Mouse (Mus musculus) liver, embryonic 14.5 days (tissue): ENCODE measurements at regions not wholly inside any gene's neighbourhood (a gene's known extent, or its start where the extent isn't known, plus 50 kb on each side); places are given as distances from the start of the nearest gene placed in this dataset.

Source experiments
- ATAC-seq: fragments of 200-750 bp; cut with Nextera tagmentation; 2 replicates; pipeline ENCODE4 v1.8.0; 2017; ENCODE audit warnings: moderate number of reproducible peaks, mild to moderate bottlenecking, moderate library complexity; ENCODE audit not compliant: insufficient read depth
- DNase-seq, 3 experiments: peaks; one replicate each; pipeline ENCODE4 v3.0.0-alpha.2; 2012 to 2013; ENCODE audit warnings: low read depth in 3 of 3, low spot score in 3 of 3
- H3K27ac ChIP-seq: fragments of 300-500 bp; sonication (generic); 2 replicates; pipeline ENCODE4 v1.5.1; 2014; ENCODE audit warnings: moderate library complexity, mild to moderate bottlenecking, control low read depth, inconsistent platforms
- H3K27me3 ChIP-seq: fragments of 300-500 bp; sonication (generic); 2 replicates; pipeline ENCODE4 v1.6.1; 2014; ENCODE audit warnings: mild to moderate bottlenecking, low read length, moderate library complexity; ENCODE audit not compliant: control insufficient read depth, insufficient read depth
- H3K36me3 ChIP-seq: fragments of 300-500 bp; sonication (generic); replicated peaks from 2 replicates; pipeline ENCODE4 v1.6.1; 2014; ENCODE audit warnings: low read depth; ENCODE audit not compliant: control insufficient read depth, insufficient read depth
- H3K4me1 ChIP-seq, 2 experiments: fragments of 200-500 bp in 1 of 2; fragments of 300-500 bp in 1 of 2; sonication (generic) in 1 of 2; replicated peaks; 2 replicates each; pipeline ENCODE4 v1.6.1; 2012 to 2014; ENCODE audit warnings: antibody characterized with exemption in 1 of 2, inconsistent platforms in 1 of 2, low read length in 1 of 2; ENCODE audit not compliant: control insufficient read depth in 2 of 2, insufficient read depth in 2 of 2
- H3K4me2 ChIP-seq: fragments of 300-500 bp; sonication (generic); 2 replicates; pipeline ENCODE4 v1.6.1; 2014; ENCODE audit warnings: low read depth, mild to moderate bottlenecking, control low read depth, moderate library complexity
- H3K4me3 ChIP-seq, 2 experiments: fragments of 200-500 bp in 1 of 2; fragments of 300-500 bp in 1 of 2; sonication (generic) in 1 of 2; 2 replicates each; pipeline ENCODE4 v1.5.1; 2012 to 2014; ENCODE audit warnings: low read depth in 2 of 2, low read length in 2 of 2, mild to moderate bottlenecking in 2 of 2, control low read depth in 1 of 2, inconsistent platforms in 1 of 2, moderate library complexity in 1 of 2; ENCODE audit not compliant: insufficient read depth in 1 of 2
- H3K9ac ChIP-seq: fragments of 300-500 bp; sonication (generic); replicated peaks from 2 replicates; pipeline ENCODE4 v1.6.1; 2014; ENCODE audit warnings: mild to moderate bottlenecking, control low read depth, moderate library complexity
- H3K9me3 ChIP-seq: fragments of 300-500 bp; sonication (generic); 2 replicates; pipeline ENCODE4 v1.6.1; 2016; ENCODE audit warnings: low read length, mixed read lengths; ENCODE audit not compliant: control insufficient read depth
- CTCF ChIP-seq: IDR thresholded peaks from 2 replicates; pipeline ENCODE4 v1.5.1; 2016; ENCODE audit warnings: antibody characterized with exemption, low read depth, control low read depth
- EP300 ChIP-seq: IDR thresholded peaks from 2 replicates; pipeline ENCODE4 v1.6.1; 2016; ENCODE audit warnings: antibody characterized with exemption, low read depth
- WGBS: fragments of 180-500 bp; shearing (Covaris S2); extraction: QIAGEN DNeasy Blood & Tissue Kit; methylation state at CpG from one replicate; pipeline ENCODE4 v1.1.7; 2014; ENCODE audit not compliant: insufficient replicate concordance; 5-methylcytosine and 5-hydroxymethylcytosine counted together

GRCm38 (mm10) chr15:51105359-51106008 lies 2779.2 kb upstream of the Gm7489 start:
- Histone ChIP-seq H3K4me1 (no peaks in the 10 kb centered on the region), H3K9ac (no peak overlapping the region), H3K27ac (no peak overlapping the region), H3K4me2 (no peak overlapping the region), H3K4me3 (no peak overlapping the region), H3K9me3 (no peaks in the 10 kb centered on the region), H3K27me3 (no peaks in the 10 kb centered on the region), H3K36me3 (no peaks in the 10 kb centered on the region)
- TF ChIP-seq CTCF = no peak
- TF ChIP-seq EP300 = no peak
- DNase-seq (no peak), ATAC-seq (no peak)
- WGBS = 67% methylated on average over 17 of the region's 17 CpGs

GRCm38 (mm10) chr15:51110186-51110585 lies 2774.5 kb upstream of the Gm7489 start:
- H3K27ac ChIP-seq = no peak overlapping the region
- DNase-seq (no peak), ATAC-seq (no peak)
- H3K9me3 ChIP-seq = no peaks in the 10 kb centered on the region
- H3K4me2 ChIP-seq = no peak overlapping the region
- H3K9ac ChIP-seq = no peak overlapping the region
- H3K4me1 ChIP-seq = no peaks in the 10 kb centered on the region
- TF ChIP-seq EP300 (no peak), CTCF (no peak)
- no peak overlapping the region for H3K4me3 ChIP-seq
- no peaks in the 10 kb centered on the region for H3K36me3 ChIP-seq
- WGBS = 48% methylated on average over 3 of the region's 3 CpGs
- H3K27me3 ChIP-seq = no peaks in the 10 kb centered on the region

DNA sequence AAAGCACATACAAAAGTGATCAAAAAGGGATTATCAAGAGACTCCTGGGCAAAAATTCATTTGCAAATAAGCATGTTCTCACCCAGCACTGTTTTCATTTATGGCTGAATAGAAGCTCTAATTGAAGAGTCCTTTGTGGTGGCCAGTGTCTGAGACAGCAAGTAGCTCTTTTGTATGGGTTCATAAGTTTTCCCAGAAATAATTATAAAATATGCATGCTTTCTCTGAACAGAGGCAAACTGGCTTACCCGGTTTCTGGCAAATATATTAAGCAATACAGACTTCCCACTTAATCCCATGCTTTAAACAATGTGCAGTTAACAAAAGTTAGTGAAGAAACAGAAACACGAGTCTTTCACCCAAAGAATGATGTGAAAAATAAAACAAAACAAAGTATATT lies 2758.8 kb upstream of the Gm7489 start:
- TF ChIP-seq CTCF (no peak), EP300 (no peak)
- DNase-seq (no peak), ATAC-seq (no peak)
- WGBS = 44% methylated on average over 2 of the region's 2 CpGs
- no peaks in the 10 kb centered on the region for H3K36me3 ChIP-seq
- no peak overlapping the region for H3K27ac ChIP-seq
- no peaks in the 10 kb centered on the region for H3K4me1 ChIP-seq
- no peaks in the 10 kb centered on the region for H3K27me3 ChIP-seq
- no peak overlapping the region for H3K4me2 ChIP-seq
- no peak overlapping the region for H3K9ac ChIP-seq
- H3K9me3 ChIP-seq = no peaks in the 10 kb centered on the region
- no peak overlapping the region for H3K4me3 ChIP-seq

DNA sequence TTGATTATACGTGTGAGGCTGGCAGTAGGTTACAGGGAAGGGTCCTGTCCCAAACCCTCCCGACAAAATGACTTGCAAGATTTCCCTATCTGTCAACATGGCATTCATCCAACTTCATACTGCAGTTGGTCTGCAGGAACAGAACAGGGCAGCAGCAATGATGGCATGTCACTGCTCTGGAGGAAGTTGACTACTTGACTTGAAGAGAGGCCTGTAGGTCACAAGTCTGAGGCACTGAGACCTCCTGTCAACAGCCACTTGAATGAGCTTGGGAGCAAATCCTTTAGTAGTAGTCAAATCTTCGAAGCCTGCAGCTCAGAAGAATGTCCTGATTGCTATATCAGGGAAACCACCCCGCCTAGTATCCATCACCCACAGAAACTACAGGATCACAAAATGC lies 2753.7 kb upstream of the Gm7489 start:
- no peaks in the 10 kb centered on the region for H3K36me3 ChIP-seq
- H3K4me2 ChIP-seq = no peak overlapping the region
- no peaks in the 10 kb centered on the region for H3K27me3 ChIP-seq
- ATAC-seq (no peak), DNase-seq (no peak)
- TF ChIP-seq EP300 (no peak), CTCF (no peak)
- no peak overlapping the region for H3K27ac ChIP-seq
- H3K4me3 ChIP-seq = no peak overlapping the region
- 48% methylated on average over 4 of the region's 4 CpGs for WGBS
- H3K9ac ChIP-seq = no peak overlapping the region
- no peaks in the 10 kb centered on the region for H3K4me1 ChIP-seq
- H3K9me3 ChIP-seq = no peaks in the 10 kb centered on the region

DNA sequence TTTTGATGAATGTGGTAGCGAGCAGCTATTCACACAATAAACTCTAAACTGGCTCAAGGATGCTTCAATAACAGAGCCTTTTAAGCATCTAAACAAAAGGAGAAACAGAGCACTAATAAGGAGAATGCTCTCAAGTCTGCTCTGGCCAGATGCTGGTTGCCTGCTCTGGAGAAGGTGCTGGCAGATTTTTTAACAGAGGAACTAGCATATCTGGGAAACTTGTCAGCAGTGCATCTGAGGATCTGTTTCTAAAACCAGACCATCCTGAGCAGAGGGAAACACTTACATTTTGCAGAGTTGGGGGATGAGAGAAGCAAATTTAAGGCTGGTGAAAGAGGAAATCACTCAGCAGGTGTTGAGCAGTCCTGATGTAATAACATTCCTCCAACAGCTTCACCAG lies 2748.6 kb upstream of the Gm7489 start:
- no peak overlapping the region for H3K4me3 ChIP-seq
- no peak overlapping the region for H3K27ac ChIP-seq
- no peak for DNase-seq
- H3K9ac ChIP-seq = no peak overlapping the region
- ATAC-seq = no peak
- H3K9me3 ChIP-seq = no peaks in the 10 kb centered on the region
- 62% methylated on average over 1 of the region's 1 CpGs for WGBS
- no peak overlapping the region for H3K4me2 ChIP-seq
- no peaks in the 10 kb centered on the region for H3K36me3 ChIP-seq
- no peaks in the 10 kb centered on the region for H3K27me3 ChIP-seq
- no peak for TF ChIP-seq CTCF
- TF ChIP-seq EP300 = no peak
- H3K4me1 ChIP-seq = no peaks in the 10 kb centered on the region
